ENCODE assay signal across 9 mouse cellular contexts in genomic region chr4:46356351-46357133, GRCm38 (mm10). TPM values are rescaled to one million over a fixed set of nuclear protein-coding genes. Genes with fewer than 3 reads are reported as not detected.
DNase-seq lines count a peak whose midpoint lies in the region; ATAC-seq and TF ChIP-seq lines count a peak whose summit lies in the region.
"Had no signal": no experiment of that assay in that cellular context is flagged by ENCODE, and none has a peak within 500 bp of the region (broad histone marks: within the 10 kb centered on the region; RNA-seq: fewer than 3 reads in every experiment).

No protein-coding gene starts in this region.

- intact Hi-C loops in heart, postnatal 10 days (cut with DNase I), result no loop called here

- H3K9ac ChIP-seq in forebrain, embryonic 11.5 days (ENCODE audit: low read length), result no peak overlapping the region
- H3K9ac ChIP-seq in forebrain, embryonic 13.5 days, result no peak overlapping the region

- no peak overlapping the region for H3K4me3 ChIP-seq in forebrain, embryonic 11.5 days (ENCODE audit: low read depth, low read length)
- no peak overlapping the region for H3K4me3 ChIP-seq in forebrain, embryonic 13.5 days
- no peak overlapping the region for H3K4me3 ChIP-seq in testis, adult 2 months (ENCODE audit: control insufficient read depth, low read depth, low read length)

- no peaks in the 10 kb centered on the region for H3K9me3 ChIP-seq in forebrain, embryonic 11.5 days (ENCODE audit: control insufficient read depth, low read length)
- no peaks in the 10 kb centered on the region for H3K9me3 ChIP-seq in forebrain, embryonic 13.5 days (replicated peaks)

- no peak overlapping the region for H3K27ac ChIP-seq in forebrain, embryonic 11.5 days (ENCODE audit: low read depth, low read length)
- H3K27ac ChIP-seq in forebrain, embryonic 13.5 days, result no peak overlapping the region
- no peak overlapping the region for H3K27ac ChIP-seq in testis, adult 2 months (ENCODE audit: control insufficient read depth, insufficient read depth, low read depth, low read length)

- no peaks in the 10 kb centered on the region for H3K36me3 ChIP-seq in forebrain, embryonic 11.5 days (ENCODE audit: control insufficient read depth, insufficient read depth, low read length)
- no peaks in the 10 kb centered on the region for H3K36me3 ChIP-seq in forebrain, embryonic 13.5 days (ENCODE audit: poor library complexity, severe bottlenecking)
- no peaks in the 10 kb centered on the region for H3K36me3 ChIP-seq in testis, adult 2 months (ENCODE audit: control insufficient read depth, insufficient read depth, low read length)

- TF ChIP-seq CTCF in testis, adult 2 months (IDR thresholded peaks at IDR 0.05; ENCODE audit: control insufficient read depth, insufficient read depth, insufficient replicate concordance, low read depth, low read length), result peak; percentile 85

- no peak for ATAC-seq in forebrain, embryonic 11.5 days (replicated peaks; ENCODE audit: low FRiP score)
- ATAC-seq in forebrain, embryonic 13.5 days, result no peak

- no peak overlapping the region for H3K4me2 ChIP-seq in forebrain, embryonic 11.5 days (ENCODE audit: low read depth, low read length, severe bottlenecking)
- no peak overlapping the region for H3K4me2 ChIP-seq in forebrain, embryonic 13.5 days

- peaks cover 4% of the 10 kb centered on the region; the same call in 1 of the 2 replicates for H3K4me1 ChIP-seq in forebrain, embryonic 11.5 days (replicated peaks; ENCODE audit: control insufficient read depth, insufficient read depth, low read length)
- no peaks in the 10 kb centered on the region for H3K4me1 ChIP-seq in forebrain, embryonic 13.5 days
- H3K4me1 ChIP-seq in testis, adult 2 months (ENCODE audit: control insufficient read depth, insufficient read depth, low read length), result no peaks in the 10 kb centered on the region; the same call in 1 of the 2 replicates

- DNase-seq in forebrain, embryonic 11.5 days (ENCODE audit: low spot score), result peak; percentile 88
- no peak for DNase-seq in testis, postnatal 14 days (ENCODE audit: low spot score)
- peak; percentile 48 to 54 for DNase-seq in cerebellum, postnatal 4 days (ENCODE audit: low spot score in 2 of 2)
- DNase-seq in heart, postnatal 10 days, result peak; percentile 60 to 79
- peak; percentile 44 to 51 for DNase-seq in lung, adult 18-20 months
- DNase-seq in spleen, postnatal 10 days (ENCODE audit: low spot score in 2 of 2), result peak; percentile 50 to 79

- TF ChIP-seq POLR2A in testis, adult 2 months (IDR thresholded peaks at IDR 0.05; ENCODE audit: control insufficient read depth, low read depth, low read length), result no peak

- WGBS in forebrain, embryonic 11.5 days, result 47% methylated on average over 12 of the region's 12 CpGs
- 39% methylated on average over 12 of the region's 12 CpGs for WGBS in forebrain, embryonic 13.5 days

- peaks cover 13% of the 10 kb centered on the region; the same call in 1 of the 2 replicates for H3K27me3 ChIP-seq in forebrain, embryonic 11.5 days (ENCODE audit: control insufficient read depth, insufficient read depth, low read length)
- peaks cover 56% of the 10 kb centered on the region for H3K27me3 ChIP-seq in forebrain, embryonic 13.5 days
- H3K27me3 ChIP-seq in testis, adult 2 months (ENCODE audit: control insufficient read depth, insufficient read depth, low read length), result no peaks in the 10 kb centered on the region

RNA-seq across cellular contexts. Expression of gene Foxe1, which starts 13.1 kb away (rescaled TPM):
- 0.08 TPM in 1 of 2 replicates, not detected in the other for polyA plus RNA-seq in forebrain, embryonic 11.5 days (2014; fragmentation: Nextera tagmentation; extraction: Ambion mirVana)
- polyA plus RNA-seq in forebrain, embryonic 13.5 days (2015; fragmentation: Nextera tagmentation; extraction: Ambion mirVana), result not detected in 2 replicates
- 0.04 TPM in 1 of 2 replicates, not detected in the other for polyA plus RNA-seq in testis, adult 2 months (2012; rRNA removed)
- not detected for total RNA-seq in heart, postnatal 10 days (2021)
- polyA plus RNA-seq: limb, embryonic 14.5 days had no signal

RNA-seq across cellular contexts. Expression of gene Trmo, which starts 32.7 kb away (rescaled TPM):
- 10.9 and 11.6 TPM in 2 replicates for polyA plus RNA-seq in forebrain, embryonic 11.5 days (2014; fragmentation: Nextera tagmentation; extraction: Ambion mirVana)
- polyA plus RNA-seq in forebrain, embryonic 13.5 days (2015; fragmentation: Nextera tagmentation; extraction: Ambion mirVana), result 11.1 and 11.4 TPM in 2 replicates
- polyA plus RNA-seq in testis, adult 2 months (2012; rRNA removed), result 12.1 and 12.2 TPM in 2 replicates
- total RNA-seq in heart, postnatal 10 days (2021), result 1 to 10 TPM; 4.2 to 4.7 TPM

RNA-seq across cellular contexts. Expression of gene Hemgn, which starts 56.8 kb away (rescaled TPM):
- 19.7 and 21.0 TPM in 2 replicates for polyA plus RNA-seq in forebrain, embryonic 11.5 days (2014; fragmentation: Nextera tagmentation; extraction: Ambion mirVana)
- 0.09 and 0.77 TPM in 2 replicates for polyA plus RNA-seq in forebrain, embryonic 13.5 days (2015; fragmentation: Nextera tagmentation; extraction: Ambion mirVana)
- 54.7 and 57.4 TPM in 2 replicates for polyA plus RNA-seq in testis, adult 2 months (2012; rRNA removed)
- total RNA-seq in heart, postnatal 10 days (2021), result under 1 TPM; 0.17 to 0.43 TPM

Comparison
In these comparisons a context has a peak if more than half of its experiments do, and no peak if none do; other contexts are left out.
1. RNA of gene Hemgn, which starts 56.8 kb away (polyA plus RNA-seq): 54.7 to 57.4 TPM in testis, adult 2 months and 19.7 to 21.0 TPM in forebrain, embryonic 11.5 days; 0.09 to 0.77 TPM in forebrain, embryonic 13.5 days; every median in the first group is over 10 times any median in the second.